Mouse (Mus musculus): ENCODE data around the gene Abcb8.

Gene Abcb8

DNA sequence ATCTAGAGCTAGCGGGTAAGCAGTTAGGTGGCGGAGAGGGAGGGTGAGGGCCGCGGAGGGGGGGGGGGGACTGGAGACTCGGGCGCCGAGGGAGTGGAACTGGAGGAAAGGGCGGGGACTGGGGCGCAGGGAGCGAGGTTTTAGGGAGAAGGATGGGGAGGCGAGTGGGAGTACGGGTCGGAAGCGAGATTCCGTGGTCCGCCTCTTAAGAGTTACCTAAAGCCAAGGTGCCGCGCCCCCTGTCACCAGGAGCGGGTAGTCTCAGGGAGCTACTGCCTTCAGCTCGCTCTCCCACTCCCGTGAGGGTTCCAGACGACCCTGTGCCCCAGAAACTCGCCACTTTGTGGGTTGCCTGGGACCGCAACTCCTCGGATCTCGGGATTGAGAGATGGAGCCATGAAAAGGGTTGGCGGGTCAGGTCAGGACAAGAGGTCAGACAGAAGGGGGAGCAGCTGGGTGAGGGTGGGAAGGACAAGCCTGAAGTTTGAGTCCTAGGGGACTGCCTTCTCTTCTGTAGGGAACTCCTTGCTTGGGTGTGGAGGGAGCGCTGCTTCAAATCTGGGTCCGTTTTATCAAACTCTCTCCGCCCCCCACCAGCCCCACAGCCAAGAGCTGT is 32.1 kb downstream of the Abcb8 start:
- peak in 1 of 2 experiments; percentile 47 for DNase-seq (ENCODE audit: low read depth in 2 of 2, low spot score in 2 of 2)

DNA sequence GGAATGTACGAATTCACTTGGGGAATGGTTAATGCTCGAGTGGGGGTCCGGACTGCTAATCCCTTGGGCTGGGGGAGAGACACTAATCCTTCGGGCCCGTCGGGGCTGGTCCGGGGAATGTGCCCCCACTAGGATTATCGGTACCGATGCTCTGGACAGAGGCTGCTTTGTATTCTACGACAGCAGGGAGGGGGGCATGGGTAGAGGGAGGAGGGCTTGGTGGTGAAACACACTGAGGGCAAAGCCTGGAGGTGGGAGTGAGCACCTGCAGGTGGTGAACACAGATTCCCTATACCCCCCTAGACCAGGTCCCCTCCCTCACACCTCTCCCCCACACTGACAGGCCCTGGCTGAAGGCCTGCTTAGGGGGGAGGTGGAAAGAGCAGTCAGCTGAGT is 32.6 kb downstream of the Abcb8 start:
- no peak for DNase-seq (ENCODE audit: low read depth in 2 of 2, low spot score in 2 of 2)

DNA sequence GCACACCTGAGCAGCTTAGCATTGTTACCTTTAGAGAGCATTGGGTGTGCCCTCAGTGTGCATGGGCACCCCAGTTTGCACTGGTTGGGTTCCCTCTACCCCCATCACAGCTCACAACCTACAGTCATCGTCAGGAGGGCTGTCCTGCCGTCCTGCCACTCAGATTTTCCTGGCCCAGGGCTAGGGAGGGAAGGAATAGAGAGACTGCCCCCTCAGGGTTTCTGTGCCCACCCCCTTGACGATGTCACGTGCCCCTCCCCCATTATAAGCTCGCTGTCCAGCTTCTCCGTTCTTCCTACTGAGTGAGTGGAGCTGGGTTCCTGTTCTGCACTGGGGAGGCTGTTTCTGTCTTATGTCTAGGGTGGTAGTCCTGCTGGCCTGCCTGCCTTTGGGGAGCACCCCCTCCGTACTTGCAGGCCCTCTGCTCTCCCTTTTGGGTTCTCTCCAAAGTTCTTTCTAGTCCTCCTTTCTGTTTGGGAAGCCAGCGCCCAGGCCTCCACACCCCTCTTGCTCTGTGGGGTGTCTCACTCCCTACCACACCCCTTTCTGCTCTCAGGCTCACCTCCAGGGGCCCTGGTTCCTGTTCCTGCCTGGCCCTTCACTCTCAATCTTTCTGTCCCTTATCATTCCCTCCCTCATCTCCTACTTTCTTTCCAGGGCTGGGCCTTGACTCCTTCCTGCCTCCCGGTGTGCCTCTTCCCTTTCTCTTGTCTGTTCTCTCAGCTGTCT is 33.3 kb downstream of the Abcb8 start:
- no peak for DNase-seq (ENCODE audit: low read depth in 2 of 2, low spot score in 2 of 2)

DNA sequence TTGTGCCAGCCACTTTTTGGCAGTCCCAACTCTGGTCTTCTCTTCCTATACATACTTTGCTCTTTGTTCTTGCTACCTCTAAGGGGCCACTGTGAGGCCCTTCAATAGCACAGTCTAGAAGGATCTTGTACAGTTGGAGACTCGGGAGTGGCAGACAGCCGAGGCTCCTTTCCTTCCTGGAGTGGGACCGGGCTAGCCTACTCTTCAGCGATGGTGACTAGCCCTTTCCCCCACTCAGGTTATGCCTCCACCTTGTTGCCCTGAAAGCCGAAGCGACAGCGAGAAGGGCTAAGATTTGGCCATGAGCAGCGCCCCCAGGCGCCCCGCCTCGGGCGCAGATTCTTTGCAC is 33.8 kb downstream of the Abcb8 start:
- no peak for DNase-seq (ENCODE audit: low read depth in 2 of 2, low spot score in 2 of 2)

DNA sequence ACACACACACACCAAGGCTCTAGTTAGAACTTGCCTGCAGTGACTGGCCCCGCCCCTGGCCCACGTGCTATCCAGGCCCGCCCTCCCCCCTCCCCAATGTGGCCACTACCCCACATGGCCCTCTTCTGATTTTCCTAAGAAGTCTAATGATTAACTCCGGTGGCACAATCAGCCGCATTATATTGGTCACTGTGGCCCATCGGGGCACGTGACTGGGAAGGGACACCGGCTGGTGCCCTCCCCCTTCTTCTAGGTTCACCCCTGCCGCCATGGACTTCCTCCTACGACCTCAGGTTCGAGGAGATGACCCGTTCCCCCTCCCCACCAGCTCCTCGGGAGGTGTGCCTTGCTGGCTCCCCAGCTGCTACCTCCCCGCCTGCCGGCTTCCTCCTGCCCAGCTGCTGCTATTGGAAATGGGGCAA is 34.5 kb downstream of the Abcb8 start:
- no peak for DNase-seq (ENCODE audit: low read depth in 2 of 2, low spot score in 2 of 2)

DNA sequence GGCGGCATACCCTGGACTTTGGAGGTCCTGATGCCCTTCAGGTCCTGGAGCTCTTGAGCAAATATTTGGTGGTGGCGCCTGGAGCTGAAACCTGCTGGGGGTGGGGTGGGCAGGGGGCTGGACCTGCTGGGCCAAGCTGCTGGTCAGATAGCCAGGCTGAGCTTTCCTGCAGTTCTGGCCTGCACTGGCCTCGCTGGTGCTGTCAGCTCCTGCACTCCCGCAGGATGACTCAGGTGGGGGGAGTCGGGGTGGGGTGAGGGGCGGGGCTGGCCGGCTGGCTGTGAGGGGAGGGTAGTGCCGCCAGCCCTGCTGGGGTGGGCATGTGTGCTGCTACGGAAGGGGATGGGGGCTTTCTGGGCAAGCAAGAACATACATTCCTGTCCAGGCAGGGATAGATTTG is 35.1 kb downstream of the Abcb8 start:
- no peak for DNase-seq (ENCODE audit: low read depth in 2 of 2, low spot score in 2 of 2)

DNA sequence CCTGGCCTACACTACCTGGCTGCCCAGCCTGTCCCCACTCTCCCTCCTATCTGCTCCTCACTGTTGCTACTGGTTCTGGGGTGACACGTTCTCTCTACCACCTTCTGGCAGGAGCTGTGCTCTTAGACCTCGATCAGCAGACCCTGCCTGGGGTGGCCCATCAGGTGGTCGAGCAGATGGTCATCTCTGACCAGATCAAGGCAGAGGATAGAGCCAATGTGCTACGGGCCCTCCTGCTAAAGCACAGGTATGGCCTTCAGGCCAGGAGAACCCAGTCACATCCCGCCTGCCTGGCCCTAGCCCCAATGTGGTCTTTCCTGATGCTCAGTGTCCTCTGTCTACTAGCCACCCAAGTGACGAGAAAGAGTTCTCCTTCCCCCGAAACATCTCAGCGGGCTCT is 40.5 kb downstream of the Abcb8 start:
- DNase-seq (ENCODE audit: low read depth in 2 of 2, low spot score in 2 of 2): no peak

DNA sequence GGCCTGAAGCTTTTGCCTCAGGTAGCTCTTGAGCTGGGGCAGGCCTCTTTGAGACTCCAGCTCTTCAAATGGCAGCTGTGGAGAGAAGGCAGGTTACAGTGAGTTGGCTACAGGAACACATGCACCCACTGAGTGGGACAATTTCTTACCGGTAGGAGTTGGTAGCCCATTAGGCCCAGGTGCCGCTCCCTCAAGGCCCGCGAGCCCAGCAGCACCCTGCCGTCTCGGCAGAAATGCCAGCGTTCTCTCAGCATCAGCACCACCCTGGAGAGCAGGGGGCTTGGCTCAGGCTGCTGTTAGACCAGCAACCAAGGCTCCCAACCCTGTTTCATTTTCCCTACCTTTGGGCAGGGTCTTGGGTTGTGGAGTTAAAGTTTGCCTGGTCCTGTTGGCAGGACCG is 47.7 kb downstream of the Abcb8 start:
- no peak for DNase-seq (ENCODE audit: low read depth in 2 of 2, low spot score in 2 of 2)

DNA sequence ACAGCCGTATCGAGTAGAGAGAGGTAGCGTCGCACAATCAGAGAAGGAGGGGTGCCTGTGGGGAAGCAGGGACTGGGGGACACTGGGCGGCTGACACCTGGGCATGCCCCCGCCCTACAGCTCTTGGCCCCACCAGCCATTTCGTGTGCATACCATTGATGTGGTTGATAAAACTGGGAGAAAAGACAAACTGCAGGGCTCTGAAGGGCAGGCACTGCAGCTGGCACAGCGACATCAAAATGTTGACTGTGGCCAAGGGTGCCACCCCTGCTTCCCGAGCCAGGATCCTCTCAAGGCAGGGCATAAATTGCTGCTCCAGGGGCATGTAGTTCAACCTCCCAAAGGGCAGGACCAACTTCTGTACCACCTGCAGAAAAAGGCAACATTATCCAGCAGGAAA is 48.6 kb downstream of the Abcb8 start:
- no peak for DNase-seq (ENCODE audit: low read depth in 2 of 2, low spot score in 2 of 2)

DNA sequence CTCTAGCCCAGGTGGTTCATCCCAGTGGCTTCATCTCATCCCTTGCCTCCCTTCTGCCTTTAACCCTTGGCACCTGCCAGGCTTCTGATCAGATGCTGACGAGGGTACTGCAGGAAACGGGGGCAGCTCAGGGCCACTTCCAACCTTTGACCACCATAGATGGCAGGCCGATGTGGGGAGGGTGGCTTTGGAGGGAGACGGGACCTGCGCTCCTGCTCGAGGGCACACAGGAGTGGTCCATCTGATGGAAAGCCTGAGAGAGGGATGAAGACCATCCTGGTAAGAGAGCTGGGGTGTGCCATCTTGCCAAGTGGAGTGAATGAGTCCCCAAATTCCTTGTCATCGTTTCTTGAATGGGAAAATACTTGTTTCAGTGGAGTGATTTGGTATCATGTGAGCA is 49.7 kb downstream of the Abcb8 start:
- no peak for DNase-seq (ENCODE audit: low read depth in 2 of 2, low spot score in 2 of 2)

DNA sequence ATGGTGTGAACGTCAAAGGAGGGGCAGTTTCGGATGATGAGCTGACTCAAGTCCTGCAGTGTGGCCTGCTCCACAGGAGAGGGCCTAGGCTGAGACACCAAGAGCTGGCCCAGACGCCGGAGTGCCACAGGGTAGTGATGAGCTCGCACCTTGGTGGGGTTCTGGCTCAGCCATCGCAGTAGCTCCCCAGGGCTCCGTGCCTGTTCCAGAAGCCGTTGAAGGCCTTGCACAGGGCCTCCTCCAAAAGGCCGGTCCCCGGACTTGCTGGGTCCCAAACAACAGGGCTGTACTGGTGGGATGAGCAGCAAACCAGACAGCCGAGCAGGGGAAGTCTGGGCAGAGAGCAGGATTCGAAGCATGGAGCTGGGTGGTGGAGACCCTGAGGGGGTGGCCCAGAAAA is 50.5 kb downstream of the Abcb8 start:
- no peak for DNase-seq (ENCODE audit: low read depth in 2 of 2, low spot score in 2 of 2)

DNA sequence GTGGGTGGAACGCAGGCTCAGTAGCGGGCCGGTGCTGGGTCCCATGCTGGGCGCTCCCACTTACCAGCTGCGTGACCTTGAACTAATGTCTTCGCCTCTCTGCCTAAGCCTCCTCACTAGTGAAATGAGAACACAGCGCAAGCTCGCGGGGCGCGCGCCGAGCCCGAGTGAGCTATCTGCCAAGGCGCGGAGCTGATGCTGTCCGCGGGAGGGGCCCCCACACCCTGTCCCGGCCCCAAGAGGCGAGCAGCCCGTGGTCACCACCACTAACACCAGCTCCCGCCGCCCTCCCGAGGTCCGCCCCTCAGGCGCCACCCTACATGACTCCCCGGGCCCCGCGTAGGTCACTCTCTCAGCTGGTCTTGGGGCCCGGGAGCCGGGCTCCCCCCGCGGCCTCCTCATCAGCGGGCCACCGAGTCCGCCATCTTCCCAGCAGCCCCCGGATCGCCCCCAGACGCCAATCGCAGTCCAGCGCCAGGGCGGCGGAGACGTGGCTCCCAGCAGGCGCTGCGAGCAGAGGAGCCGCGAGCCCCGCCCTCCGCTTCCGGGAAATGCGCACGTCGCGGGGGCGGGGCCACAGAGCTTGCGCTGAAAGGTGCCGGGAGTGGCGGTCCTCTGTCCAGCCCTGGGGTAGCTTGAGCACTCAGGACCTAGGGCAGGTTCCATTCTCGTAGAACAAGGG is 51.4 kb downstream of the Abcb8 start, which contains the start of gene Fastk:
Gene Fastk (minus strand): TSS at position 542 of the 682 bp plus-strand sequence.
- DNase-seq (ENCODE audit: low read depth in 2 of 2, low spot score in 2 of 2): peak; percentile 84 to 87

DNA sequence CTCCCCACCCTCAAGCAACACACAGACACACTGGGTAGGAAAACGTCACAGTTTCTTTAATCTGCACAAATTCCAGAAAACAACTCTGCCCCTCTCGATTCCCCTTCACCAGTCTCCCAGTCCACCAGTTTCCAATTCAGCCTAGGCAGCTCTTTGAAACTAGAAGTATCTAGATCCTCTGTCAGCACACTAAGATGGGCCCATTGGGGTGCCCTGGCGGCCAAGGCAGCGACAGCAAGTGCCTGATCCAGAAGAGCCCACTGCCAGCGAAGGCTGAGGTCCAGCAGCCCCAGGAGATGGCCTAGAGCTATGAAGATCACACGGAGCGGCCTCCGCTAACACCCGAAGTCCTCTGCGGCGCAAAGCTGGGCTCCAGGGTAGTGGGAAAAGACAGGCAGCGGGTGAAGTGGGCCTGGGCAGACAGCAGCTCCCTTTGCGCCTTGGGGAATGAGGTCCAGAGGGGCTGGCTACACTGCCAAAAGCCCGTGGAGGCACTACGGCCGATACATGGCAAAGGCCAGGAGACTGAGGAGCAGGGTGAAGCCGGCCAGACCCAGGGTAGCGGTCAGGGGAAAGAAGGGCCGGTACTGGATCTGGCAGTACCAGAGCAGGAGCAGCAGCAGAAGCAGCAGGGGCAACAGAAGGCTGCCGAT is 52.1 kb downstream of the Abcb8 start:
- no peak for DNase-seq (ENCODE audit: low read depth in 2 of 2, low spot score in 2 of 2)

DNA sequence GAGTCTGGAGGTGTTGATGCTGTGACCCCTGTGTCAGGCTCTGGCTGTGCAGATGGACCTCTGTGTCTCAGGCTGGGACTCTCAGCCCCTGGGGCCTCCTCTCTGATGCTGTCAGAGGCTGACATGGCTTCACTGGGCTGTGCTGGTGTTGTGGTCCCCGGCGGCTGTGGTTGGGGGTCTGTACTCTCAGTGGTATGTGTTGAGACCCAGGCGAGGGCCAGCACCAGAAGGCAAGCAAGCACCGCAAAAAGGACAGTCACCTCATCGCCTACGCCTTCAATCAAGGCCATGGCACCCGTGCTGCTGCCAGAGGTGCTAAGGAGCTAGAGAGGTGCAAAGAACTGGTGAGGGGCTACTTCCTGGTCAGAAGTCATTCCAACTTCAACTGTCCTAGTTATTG is 53.2 kb downstream of the Abcb8 start:
- DNase-seq (ENCODE audit: low read depth in 2 of 2, low spot score in 2 of 2): no peak

DNA sequence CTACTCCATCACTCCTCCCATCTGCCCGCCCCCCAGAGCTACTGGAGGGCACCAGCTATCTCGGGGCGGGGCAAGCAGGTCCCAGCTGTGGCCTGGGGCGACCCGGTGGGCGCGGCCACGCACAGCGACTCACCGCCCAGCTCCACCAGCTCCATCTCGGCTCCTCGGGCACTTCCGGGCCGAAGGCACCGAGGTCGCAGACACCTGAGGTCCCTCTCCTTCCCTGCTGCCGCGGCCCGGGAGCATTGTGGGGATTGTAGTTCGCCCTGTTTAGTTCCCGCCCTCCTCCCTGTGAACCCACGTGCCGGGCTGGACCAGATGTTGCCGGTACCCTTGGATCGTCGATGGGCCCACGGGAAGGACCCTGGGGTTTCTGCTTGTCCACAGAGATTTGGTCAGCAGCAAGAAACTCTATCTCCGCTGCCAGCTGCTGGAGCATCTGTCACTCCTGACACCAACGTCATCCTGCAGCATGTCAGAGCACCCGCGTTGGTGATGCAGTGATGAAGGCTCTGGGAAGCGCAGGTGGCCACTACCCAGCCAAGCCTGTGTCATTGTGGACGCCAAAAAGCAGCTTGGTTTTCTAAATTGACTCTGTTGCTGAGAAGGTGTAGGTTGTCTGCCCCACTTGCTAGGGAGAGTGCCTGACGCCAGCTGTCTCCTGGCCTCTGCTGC is 54.3 kb downstream of the Abcb8 start, which contains the start of gene Tmub1:
Gene Tmub1 (minus strand): TSS at position 231 of the 675 bp plus-strand sequence.
- DNase-seq (ENCODE audit: low read depth in 2 of 2, low spot score in 2 of 2): peak; percentile 75 to 76

DNA sequence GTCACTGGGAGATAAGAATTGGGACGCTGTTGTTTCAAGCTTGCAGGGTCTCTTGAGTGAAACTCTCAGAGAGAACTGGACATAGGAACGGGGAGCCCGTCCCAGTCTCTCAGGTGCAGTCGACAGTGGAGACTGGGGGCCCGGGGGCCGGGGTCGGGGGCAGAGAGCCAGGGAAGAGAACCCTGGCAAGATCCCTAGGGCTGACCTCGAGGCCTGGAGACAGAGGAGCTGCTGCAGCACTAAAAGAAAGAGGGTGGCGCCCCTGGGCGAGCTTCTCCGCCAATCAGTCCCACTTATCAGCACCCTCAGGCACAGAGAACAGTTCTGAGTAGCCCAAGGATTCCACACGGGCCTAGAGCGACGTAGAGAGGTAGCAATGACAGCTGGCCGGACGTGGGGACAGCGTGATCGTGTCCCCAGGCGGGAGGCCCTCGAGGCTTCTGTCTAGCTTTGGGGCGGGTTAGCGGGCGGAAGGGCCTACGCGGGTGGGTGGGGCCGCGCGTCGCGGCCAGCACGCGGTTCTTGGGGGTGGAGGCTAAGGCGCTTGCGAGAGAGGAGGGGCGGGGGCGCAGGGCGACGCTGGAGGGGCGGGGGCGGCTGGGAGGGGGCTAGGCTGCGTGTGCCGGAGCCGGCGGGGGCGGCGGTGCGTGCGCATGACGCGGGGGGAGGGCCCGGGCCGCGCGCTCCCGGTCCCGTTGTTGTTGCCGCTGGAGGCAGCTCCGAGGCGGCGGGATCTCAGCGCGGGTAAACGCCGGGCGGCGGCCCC is 58.0 kb downstream of the Abcb8 start:
- peak; percentile 65 to 67 for DNase-seq (ENCODE audit: low read depth in 2 of 2, low spot score in 2 of 2)

DNA sequence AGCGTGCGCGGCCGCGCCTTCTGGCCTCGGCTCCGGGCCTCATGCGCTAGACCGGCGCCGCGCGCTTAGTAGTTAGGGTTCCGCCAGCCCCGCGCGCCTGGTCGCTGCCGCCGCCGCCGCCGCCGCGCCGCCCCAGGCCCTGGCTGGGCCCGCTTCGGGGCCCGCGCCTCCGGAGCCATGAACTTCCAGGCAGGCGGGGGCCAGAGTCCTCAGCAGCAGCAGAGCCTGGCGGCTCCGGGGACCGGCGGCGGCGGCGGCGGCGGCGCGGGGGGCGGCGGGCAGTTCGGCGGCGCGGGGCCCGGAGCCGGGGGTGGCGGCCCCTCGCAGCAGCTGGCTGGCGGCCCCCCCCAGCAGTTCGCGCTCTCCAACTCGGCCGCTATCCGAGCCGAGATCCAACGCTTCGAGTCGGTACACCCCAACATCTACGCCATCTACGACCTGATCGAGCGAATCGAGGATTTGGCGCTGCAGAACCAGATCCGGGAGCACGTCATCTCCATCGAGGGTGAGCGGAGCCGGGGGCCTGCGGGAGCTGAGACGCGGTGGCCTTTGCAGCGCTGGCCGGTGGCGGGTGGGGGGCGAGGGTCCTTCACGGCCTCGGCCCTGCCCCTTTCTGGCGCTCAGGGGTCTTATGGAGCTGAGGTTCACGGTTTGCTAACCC is 58.7 kb downstream of the Abcb8 start, which contains the start of gene Agap3:
Gene Agap3 (plus strand): TSS at position 148 of the 661 bp plus-strand sequence.
- DNase-seq (ENCODE audit: low read depth in 2 of 2, low spot score in 2 of 2): peak in 1 of 2 experiments; percentile 34

DNA sequence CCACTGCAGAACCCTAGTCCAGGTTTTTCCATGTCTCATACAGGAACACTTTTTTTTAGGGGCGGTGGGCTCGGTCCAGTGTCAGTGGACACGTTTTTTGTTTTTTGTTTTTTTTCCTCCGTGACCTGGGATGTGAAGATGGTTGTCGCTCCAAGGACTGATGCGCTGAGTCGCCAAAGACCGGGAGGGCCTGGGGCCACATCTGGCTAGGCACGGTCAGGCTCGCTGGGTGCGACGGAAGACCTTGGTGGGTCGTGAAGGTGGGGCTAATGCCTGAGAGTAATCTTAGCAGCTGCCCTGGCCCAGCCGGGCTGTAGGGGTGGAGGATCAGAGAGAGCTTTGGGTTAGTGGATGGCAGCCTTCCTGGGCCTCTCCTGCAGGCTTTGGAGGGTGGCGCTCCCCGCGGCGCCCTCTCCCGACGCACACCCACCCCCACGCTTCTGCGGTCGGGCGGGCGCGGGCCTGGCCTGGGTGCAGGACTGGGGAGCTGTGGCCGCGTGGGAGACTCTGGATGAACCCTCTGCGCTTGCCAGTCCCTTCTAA is 59.3 kb downstream of the Abcb8 start:
- DNase-seq (ENCODE audit: low read depth in 2 of 2, low spot score in 2 of 2): no peak

DNA sequence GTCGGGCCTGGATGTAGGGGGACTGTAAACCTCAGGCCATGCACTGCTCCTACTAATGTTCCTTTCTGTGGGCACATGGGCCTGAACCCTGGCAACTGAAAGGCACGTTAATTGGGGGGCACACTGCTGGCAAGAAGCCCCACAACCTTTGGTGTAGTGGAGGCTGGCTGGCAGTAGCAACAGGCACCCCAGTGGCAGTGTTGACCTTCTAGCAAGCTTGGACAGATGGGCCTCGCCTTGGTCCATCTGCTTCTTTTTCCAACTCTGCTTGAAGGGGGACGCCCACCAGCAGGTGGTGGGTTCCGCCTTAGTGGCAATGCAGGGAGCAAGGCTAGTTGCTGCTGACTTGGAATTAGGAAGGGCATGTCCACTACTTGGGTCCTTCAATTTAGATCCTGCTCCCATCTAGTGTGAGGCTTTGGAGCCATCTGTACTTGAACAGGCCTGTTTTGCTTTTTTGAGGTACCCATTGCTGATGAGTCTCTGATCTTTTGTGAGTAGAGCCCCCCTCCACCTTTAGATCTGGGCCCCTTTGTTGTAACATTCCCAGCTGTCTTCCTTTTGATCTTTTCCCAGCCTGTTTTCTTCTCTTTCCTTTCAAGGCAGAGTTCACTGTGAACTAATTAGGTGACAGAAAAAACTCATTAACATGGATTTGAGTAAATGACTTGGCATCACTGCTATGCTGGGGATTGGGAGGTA is 60.0 kb downstream of the Abcb8 start:
- no peak for DNase-seq (ENCODE audit: low read depth in 2 of 2, low spot score in 2 of 2)

All from CD8-positive naive resting alpha-beta T cell, adult 2 months (primary cell).